Comparison of ENCODE assay signal across 20 mouse cellular contexts in the genomic region with DNA sequence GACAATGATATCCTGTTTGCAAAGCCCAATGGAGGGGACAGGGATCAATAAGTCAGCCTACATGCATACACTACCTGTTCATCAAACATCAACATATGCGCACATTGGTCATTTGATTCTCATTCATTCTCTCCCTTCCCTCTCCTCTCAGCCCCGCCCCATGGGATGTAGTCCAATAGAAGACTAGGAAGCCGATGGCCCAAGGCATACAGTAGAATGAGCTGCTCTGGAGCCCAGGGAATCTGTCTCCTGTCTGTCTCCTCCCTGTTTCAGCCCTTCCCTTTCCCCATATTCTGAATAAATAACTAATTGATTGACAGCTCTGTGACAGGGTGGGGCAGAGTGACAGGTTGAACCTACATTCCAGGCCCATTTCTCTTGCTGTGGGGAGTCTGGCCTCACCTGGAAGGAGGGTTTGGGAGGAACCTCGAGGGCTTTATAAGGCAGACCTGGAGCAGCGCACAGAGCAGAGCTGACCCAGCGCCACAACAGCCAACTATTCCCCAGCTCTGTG. TPM values are rescaled to one million over a fixed set of nuclear protein-coding genes. Genes with fewer than 3 reads are reported as not detected.
DNase-seq lines count a peak whose midpoint lies in the region; ATAC-seq lines count a peak whose summit lies in the region.
"Had no signal": no experiment of that assay in that cellular context is flagged by ENCODE, and none has a peak within 500 bp of the region (broad histone marks: within the 10 kb centered on the region; RNA-seq: fewer than 3 reads in every experiment).

Gene Gast, plus strand, starts transcription at position 464 of the 514 bp plus-strand sequence.

- H3K4me3 ChIP-seq in forebrain, embryonic 15.5 days = no peak within 1 kb of the TSS
- no peak within 1 kb of the TSS for H3K4me3 ChIP-seq in hindbrain, embryonic 16.5 days (ENCODE audit: low read length)
- H3K4me3 ChIP-seq in neural tube, embryonic 15.5 days (replicated peaks) = no peak within 1 kb of the TSS
- H3K4me3 ChIP-seq: heart, embryonic 12.5 days had no signal

- no peak within 1 kb of the TSS for H3K4me2 ChIP-seq in forebrain, embryonic 15.5 days (replicated peaks)
- no peak within 1 kb of the TSS for H3K4me2 ChIP-seq in hindbrain, embryonic 16.5 days (ENCODE audit: low read length)
- H3K4me2 ChIP-seq in neural tube, embryonic 15.5 days = peak within 1 kb of the TSS; percentile 15; the same call in 1 of the 2 replicates
- H3K4me2 ChIP-seq: heart, embryonic 12.5 days; lung, embryonic 14.5 days had no signal

- WGBS in forebrain, embryonic 15.5 days = 72% methylated on average over 6 of the region's 6 CpGs
- WGBS in hindbrain, embryonic 16.5 days = 68% methylated on average over 6 of the region's 6 CpGs
- WGBS in neural tube, embryonic 15.5 days = 71% methylated on average over 6 of the region's 6 CpGs

- H3K27ac ChIP-seq in forebrain, embryonic 15.5 days (replicated peaks) = peak within 1 kb of the TSS; percentile 83
- H3K27ac ChIP-seq in hindbrain, embryonic 16.5 days (ENCODE audit: low read depth, low read length) = peak within 1 kb of the TSS; percentile 86
- peak within 1 kb of the TSS; percentile 85 for H3K27ac ChIP-seq in neural tube, embryonic 15.5 days (replicated peaks)
- H3K27ac ChIP-seq: kidney, postnatal 0 days; macrophage had no signal

- no peaks in the 10 kb centered on the region for H3K27me3 ChIP-seq in forebrain, embryonic 15.5 days
- H3K27me3 ChIP-seq in hindbrain, embryonic 16.5 days (replicated peaks; ENCODE audit: control insufficient read depth, insufficient read depth, low read length) = no peaks in the 10 kb centered on the region
- no peaks in the 10 kb centered on the region for H3K27me3 ChIP-seq in neural tube, embryonic 15.5 days (replicated peaks)
- H3K27me3 ChIP-seq: heart, embryonic 12.5 days had no signal

- peak; percentile 59 for DNase-seq in ZHBTc4 (ENCODE audit: low read depth, low spot score)
- DNase-seq in adrenal gland, adult 8-10 months = no peak
- no peak for DNase-seq in liver
- DNase-seq: adrenal gland, postnatal 25 days; cerebellum, adult 9-11 months; embryo, embryonic 11 days; gastrocnemius, postnatal 36 days; lung, embryonic 14.5 days; right cerebral cortex, postnatal 14 days had no signal

- ATAC-seq in forebrain, embryonic 15.5 days (replicated peaks) = no peak
- ATAC-seq in hindbrain, embryonic 16.5 days = no peak
- no peak for ATAC-seq in neural tube, embryonic 15.5 days (ENCODE audit: low FRiP score)
- no peak for ATAC-seq in inflammation-experienced regulatory T-cells, adult 6 months
- ATAC-seq: CD4-positive, CD25-positive, alpha-beta regulatory T cell, adult 4 months had no signal

- no peak within 1 kb of the TSS for H3K9ac ChIP-seq in forebrain, embryonic 15.5 days (replicated peaks)
- H3K9ac ChIP-seq in hindbrain, embryonic 16.5 days (ENCODE audit: low read depth, low read length) = no peak within 1 kb of the TSS
- no peak within 1 kb of the TSS for H3K9ac ChIP-seq in neural tube, embryonic 15.5 days (replicated peaks)
- H3K9ac ChIP-seq: heart, embryonic 12.5 days; lung, embryonic 14.5 days had no signal

- H3K9me3 ChIP-seq in forebrain, embryonic 15.5 days = no peaks in the 10 kb centered on the region
- no peaks in the 10 kb centered on the region for H3K9me3 ChIP-seq in hindbrain, embryonic 16.5 days (ENCODE audit: control insufficient read depth, low read length)
- no peaks in the 10 kb centered on the region for H3K9me3 ChIP-seq in neural tube, embryonic 15.5 days (replicated peaks)
- H3K9me3 ChIP-seq: heart, embryonic 12.5 days had no signal

- peaks cover 36% of the 10 kb centered on the region for H3K4me1 ChIP-seq in forebrain, embryonic 15.5 days
- H3K4me1 ChIP-seq in hindbrain, embryonic 16.5 days (ENCODE audit: control insufficient read depth, insufficient read depth, low read depth, low read length) = peaks cover 33% of the 10 kb centered on the region
- peaks cover 48% of the 10 kb centered on the region for H3K4me1 ChIP-seq in neural tube, embryonic 15.5 days

- H3K36me3 ChIP-seq in forebrain, embryonic 15.5 days = no peaks in the 10 kb centered on the region
- H3K36me3 ChIP-seq in hindbrain, embryonic 16.5 days (ENCODE audit: control insufficient read depth, insufficient read depth, low read length) = no peaks in the 10 kb centered on the region
- no peaks in the 10 kb centered on the region for H3K36me3 ChIP-seq in neural tube, embryonic 15.5 days
- H3K36me3 ChIP-seq: heart, embryonic 12.5 days had no signal

RNA-seq across cellular contexts. Expression of gene Gast, which starts in this region (rescaled TPM):
- polyA plus RNA-seq in forebrain, embryonic 15.5 days (2015; fragmentation: Nextera tagmentation; extraction: Ambion mirVana) = 0.57 and 0.78 TPM in 2 replicates
- polyA plus RNA-seq in hindbrain, embryonic 16.5 days (2015; fragmentation: Nextera tagmentation; extraction: Ambion mirVana) = 0.52 TPM in 1 of 2 replicates, not detected in the other
- polyA plus RNA-seq in neural tube, embryonic 15.5 days (2015; fragmentation: Nextera tagmentation; extraction: Ambion mirVana) = 0.75 TPM in 1 of 2 replicates, not detected in the other
- not detected for total RNA-seq in adrenal gland, adult 8-10 months (2022)
- not detected for polyA plus RNA-seq in inflammation-experienced regulatory T-cells, adult 6 months (2017; shearing (Covaris generic))
- total RNA-seq: adrenal gland, postnatal 25 days; gastrocnemius, postnatal 36 days; hematopoietic stem cell, adult 5-6 weeks; left cerebral cortex, postnatal 14 days; liver, adult 2 months had no signal
- polyA plus RNA-seq: CD4-positive, CD25-positive, alpha-beta regulatory T cell, adult 4 months; heart, embryonic 12.5 days; kidney, postnatal 0 days; liver, adult 2 months; lung, embryonic 14.5 days; macrophage had no signal
